Mouse (Mus musculus): Measurements from ENCODE around the gene Serpina6. TPM values are rescaled to one million over a fixed set of nuclear protein-coding genes. Genes with fewer than 3 reads are reported as not detected.
A peak's percentile ranks its signal among the peaks of the same experiment; 100 is the strongest.
"Not testable (repeated sequence)": the region's sequence is repeated elsewhere in the genome, so short reads cannot be mapped to it uniquely, and the experiment has no call there.

Gene Serpina6
- total RNA-seq, 2 experiments from 2014 or later = not detected

DNA sequence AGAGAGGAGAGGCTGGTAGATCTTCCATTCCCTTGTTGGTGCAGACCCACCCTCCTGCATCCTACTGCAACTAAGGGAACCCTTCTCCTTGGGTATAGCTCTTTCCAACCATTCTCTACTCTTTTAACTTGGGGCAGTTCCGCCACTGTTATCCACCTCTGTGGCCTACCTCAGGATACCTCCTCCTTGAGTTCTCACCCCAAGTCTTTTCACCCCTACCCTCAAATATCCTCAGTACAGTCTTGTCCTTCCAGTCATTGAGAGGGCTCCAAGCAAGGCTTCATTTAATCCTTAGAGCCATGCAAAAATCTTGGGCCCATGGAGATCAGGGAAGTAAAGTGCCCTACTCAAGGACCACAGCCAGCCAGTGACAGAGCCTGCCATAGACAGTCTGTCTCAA, 19.0 kb upstream of the Serpina6 start, which contains the start of gene Serpina16:
TSS of gene Serpina16 (minus strand) at position 101 of the 400 bp plus-strand sequence.
- no peak for TF ChIP-seq CTCF (conservative IDR thresholded peaks at IDR 0.05)
- H3K27ac ChIP-seq = no peak within 1 kb of the TSS
- no peak for DNase-seq (ENCODE audit: low spot score in 2 of 2)
- H3K4me3 ChIP-seq = no peak within 1 kb of the TSS

DNA sequence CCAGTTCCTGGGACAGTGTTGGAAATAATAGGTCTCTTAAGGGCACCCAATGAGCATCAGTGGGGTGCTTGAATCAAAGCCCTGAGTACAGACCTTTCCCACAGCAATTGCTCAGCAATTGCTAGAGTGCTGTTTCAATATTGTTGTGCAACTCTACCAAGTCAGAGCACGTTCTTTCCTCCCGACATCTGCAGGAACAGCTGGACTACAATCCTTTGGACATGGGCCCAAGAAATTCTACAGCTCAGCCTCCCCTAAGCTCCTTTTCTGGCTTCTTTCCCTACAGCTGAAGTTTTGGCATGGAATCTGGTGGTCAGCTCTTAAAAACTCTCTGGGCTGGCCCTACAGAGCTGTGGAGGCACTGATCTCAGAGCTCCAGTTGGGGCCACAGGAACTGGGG, 16.2 kb upstream of the Serpina6 start:
- no peak for DNase-seq (ENCODE audit: low spot score in 2 of 2)
- Histone ChIP-seq H3K27ac (no peak overlapping the region), H3K4me3 (no peak overlapping the region)
- no peak for TF ChIP-seq CTCF (conservative IDR thresholded peaks at IDR 0.05)

DNA sequence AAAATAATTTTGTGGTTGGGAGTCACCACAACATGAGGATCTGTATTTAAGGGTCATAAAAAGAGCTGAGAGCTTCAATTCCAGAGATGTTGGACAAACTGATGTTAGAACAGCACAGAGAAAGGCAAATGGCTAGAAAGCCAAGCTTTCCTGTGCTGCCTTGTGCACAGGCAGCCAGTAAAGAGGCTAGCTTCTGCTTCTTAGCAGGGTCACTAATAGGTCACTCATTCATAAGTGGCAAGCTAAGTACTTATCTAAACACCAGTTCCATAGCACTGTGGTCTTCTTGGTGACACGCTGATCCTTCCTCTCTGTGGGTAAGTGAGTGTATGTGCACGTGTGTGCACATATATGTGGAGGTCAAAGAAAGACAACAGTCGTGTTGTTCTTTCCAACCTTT, 14.5 kb upstream of the Serpina6 start:
- H3K4me3 ChIP-seq = no peak overlapping the region
- H3K27ac ChIP-seq = no peak overlapping the region
- no peak for TF ChIP-seq CTCF (conservative IDR thresholded peaks at IDR 0.05)
- no peak for DNase-seq (ENCODE audit: low spot score in 2 of 2)

DNA sequence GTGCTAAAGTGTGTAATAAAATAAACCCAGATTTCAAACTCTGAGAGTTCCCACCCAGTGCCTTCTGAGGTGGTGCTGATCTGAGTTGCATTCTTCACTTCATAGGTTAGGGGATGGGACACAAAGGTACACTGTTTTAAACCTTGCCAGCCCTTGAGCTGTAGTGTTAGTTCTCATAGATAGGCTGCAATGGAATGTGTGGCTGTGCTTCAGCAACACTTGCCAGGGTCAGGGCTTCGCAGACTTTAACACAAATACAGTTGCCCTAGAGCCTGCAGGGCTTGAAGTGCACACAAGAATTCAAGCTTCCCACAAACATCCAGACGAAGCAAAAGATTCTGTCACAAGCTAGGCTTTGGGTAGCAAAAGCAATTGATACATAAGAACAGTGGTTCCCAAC, 14.0 kb upstream of the Serpina6 start:
- no peak for TF ChIP-seq CTCF (conservative IDR thresholded peaks at IDR 0.05)
- DNase-seq (ENCODE audit: low spot score in 2 of 2) = no peak
- Histone ChIP-seq H3K27ac (no peak overlapping the region), H3K4me3 (no peak overlapping the region)

DNA sequence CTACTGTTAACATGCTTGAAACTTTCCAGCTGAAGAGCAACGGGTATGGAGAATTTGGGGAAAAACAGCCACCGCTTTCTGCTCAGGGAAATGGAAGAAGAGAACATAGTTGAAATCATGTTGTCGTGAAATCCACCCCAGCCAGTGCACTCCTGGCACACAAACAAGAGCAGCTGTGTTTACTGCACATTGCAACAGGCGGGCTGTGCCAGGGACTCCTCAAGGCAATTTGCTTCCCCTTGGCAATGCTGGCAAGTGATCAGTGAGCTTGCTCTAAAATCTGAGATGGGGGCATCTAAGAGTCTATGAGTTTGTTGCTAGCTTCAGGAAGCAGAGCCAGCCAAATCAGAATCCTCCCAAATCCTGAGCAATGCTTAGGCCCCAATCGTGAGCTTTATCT, 13.3 kb upstream of the Serpina6 start:
- no peak overlapping the region for H3K27ac ChIP-seq
- H3K4me3 ChIP-seq = no peak overlapping the region
- no peak for TF ChIP-seq CTCF (conservative IDR thresholded peaks at IDR 0.05)
- DNase-seq (ENCODE audit: low spot score in 2 of 2) = peak; percentile 58 to 80

DNA sequence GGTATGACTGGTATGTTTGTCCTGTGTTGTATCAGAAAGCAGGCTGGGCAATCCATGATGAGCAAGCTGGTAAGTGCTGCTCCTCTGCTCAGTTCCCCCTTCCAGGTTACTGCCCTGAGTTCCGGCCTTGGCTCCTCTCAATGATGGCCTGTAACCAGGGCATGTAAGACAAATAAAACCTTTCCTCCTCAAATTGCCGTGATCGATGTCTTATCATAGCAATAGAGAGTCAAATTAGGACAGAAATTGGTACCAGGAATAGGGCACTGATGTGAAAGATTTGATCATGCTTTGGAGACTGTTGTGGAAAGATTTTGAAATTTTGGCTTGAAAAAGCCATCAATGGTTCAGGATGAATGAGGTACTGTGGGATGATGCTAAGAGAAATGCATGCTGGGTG, 8.3 kb upstream of the Serpina6 start:
- Histone ChIP-seq H3K4me3 (no peak overlapping the region), H3K27ac (no peak overlapping the region)
- DNase-seq (ENCODE audit: low spot score in 2 of 2) = no peak
- TF ChIP-seq CTCF (conservative IDR thresholded peaks at IDR 0.05) = no peak

DNA sequence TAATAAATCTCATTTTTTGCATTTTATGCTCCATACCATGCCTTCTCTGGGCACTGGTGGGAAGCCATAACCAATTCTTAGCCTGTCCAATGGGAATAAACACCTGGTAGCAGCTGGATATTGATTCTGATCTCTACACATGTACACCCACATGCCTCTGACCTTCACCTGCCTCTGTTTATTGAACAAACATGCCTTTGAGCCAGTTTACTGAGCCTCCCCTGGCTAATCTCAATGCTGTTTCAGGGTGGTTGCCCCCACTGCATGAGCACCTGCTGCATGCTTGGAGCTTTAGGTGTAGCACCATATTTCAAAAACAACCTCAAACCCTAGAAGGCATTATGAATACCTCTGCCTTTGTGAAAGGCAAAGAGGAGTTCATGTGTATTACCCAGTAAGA, 5.0 kb upstream of the Serpina6 start:
- H3K27ac ChIP-seq; DNase-seq (ENCODE audit: low spot score in 2 of 2); H3K4me3 ChIP-seq: not testable (repeated sequence)

DNA sequence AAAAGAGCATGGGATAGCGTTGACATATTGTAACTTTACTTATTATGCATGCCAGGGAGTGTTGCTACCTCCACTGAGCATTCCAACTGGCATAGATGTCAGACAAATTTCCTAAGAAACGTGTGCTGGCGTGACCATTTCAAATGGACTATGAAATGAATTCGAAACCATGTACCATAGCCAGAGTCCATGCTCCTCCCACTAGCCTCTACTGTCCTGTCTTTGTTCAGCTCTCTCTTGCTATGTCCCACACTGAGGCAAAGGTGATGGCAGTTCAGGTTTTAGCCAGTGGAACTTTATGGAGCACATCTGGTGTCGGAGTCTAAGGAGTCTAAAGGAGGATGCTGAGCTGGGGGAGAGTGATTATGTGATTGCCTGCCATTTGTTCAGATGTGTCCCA, 3.1 kb upstream of the Serpina6 start:
- Histone ChIP-seq H3K27ac (no peak overlapping the region), H3K4me3 (no peak overlapping the region)
- no peak for TF ChIP-seq CTCF (conservative IDR thresholded peaks at IDR 0.05)
- DNase-seq (ENCODE audit: low spot score in 2 of 2) = no peak

DNA sequence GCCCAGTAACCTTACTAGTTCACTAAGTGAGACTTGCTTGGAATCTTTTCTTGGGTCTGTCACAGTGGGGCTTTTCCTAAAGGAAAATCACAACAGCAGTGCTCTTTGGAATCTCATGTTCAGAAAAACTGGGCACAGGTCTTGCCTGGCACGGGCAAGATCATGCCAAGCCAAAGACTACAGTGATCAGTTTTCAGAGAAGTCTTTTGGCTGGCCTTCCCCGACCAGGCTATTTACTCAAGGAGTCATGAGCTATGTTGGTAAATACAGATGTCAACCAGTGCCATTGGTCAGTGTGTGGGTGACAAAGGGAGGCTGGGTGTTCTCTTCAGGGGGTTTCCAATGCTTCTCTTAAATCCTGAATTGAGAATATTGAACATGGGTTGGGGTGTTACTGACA, 2.2 kb upstream of the Serpina6 start:
- no peak for TF ChIP-seq CTCF (conservative IDR thresholded peaks at IDR 0.05)
- no peak overlapping the region for H3K27ac ChIP-seq
- no peak for DNase-seq (ENCODE audit: low spot score in 2 of 2)
- no peak overlapping the region for H3K4me3 ChIP-seq

DNA sequence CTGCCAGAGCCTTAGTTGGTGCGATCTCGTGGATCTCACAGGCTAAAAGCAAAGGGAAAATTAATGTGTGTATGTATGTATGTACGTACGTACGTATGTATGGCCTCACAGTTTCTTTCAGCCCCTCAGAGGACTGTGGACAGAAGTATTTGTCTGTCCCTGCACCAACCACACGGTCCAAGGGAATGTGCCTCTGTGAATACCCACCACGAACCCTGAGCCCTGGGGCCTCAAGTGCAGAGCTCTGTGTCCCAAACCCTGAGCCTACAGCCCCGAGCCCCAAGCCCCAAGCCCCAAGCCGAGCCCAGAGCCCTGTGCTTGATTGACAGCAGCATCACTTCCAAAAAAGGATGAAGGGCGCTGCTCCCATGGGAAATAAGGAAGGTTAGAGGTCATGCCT, 979 bp upstream of the Serpina6 start:
- DNase-seq (ENCODE audit: low spot score in 2 of 2) = no peak
- no peak for TF ChIP-seq CTCF (conservative IDR thresholded peaks at IDR 0.05)
- H3K27ac ChIP-seq = no peak overlapping the region
- H3K4me3 ChIP-seq = no peak overlapping the region

DNA sequence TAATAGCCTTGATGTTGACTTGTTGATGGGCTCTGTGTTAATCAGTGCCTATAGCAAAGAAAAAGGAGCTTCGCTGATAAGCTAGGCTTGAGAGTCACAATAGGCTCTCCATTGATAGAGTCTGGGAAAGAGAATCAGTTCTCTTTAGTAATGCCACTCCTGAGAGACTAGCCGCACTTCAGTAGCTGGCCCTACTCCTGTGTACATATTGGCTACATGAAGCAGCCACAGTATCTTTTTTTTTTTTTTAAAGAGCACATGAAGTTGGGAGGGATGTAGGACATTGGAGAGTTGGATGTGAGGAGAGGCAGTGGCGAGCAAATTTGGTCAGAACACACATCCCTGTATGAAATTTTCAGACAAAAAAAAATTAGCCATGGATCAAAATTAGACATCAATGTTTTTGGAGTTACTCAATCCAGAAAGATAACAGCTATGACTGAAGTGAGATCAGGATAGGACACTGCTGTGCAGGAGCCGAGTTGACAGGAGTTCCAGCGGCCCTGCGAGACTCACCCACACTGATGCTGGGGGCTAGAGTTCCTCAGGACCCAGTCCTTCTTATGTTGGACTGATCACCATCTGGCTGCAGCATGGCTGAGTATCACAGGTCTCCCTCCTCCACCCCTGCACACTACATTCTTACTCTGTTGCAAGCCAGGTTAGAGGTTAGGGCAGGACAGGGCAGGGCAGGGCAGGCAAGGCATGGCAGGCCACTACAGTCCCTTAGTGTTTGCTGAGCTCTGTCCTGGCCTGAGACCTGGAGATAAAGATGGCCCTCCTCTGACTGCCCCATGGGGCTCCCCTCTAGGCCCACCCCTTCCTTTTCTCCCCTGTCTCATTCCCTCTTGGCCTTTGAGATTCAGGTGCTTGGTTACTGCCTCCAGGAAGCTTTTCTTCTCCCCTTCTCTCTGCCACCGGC, 1.6 kb downstream of the Serpina6 start:
- no peak for DNase-seq (ENCODE audit: low spot score in 2 of 2)
- no peak for TF ChIP-seq CTCF (conservative IDR thresholded peaks at IDR 0.05)
- Histone ChIP-seq H3K4me3 (no peak overlapping the region), H3K27ac (no peak overlapping the region)

DNA sequence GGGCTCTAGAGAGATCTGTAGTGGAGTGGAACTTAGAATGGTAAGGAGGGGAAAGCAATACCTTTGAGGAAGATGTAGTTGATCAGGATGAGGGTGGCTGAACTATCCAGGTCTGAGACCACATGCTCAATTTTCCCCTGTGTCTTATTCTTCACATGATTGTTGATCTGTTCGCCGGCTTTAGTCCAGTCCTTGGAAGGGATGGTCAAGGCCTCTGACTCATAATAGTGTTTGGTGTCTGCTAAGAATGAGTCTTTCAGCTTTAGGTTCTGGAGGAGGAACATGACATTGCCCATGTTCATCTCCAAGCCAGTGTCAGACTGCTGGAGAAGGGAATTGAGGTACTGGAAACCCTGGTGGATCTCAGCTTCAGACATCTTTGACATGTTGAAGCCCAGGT, 3.2 kb downstream of the Serpina6 start:
- Histone ChIP-seq H3K4me3 (no peak overlapping the region), H3K27ac (no peak overlapping the region)
- no peak for TF ChIP-seq CTCF (conservative IDR thresholded peaks at IDR 0.05)
- DNase-seq (ENCODE audit: low spot score in 2 of 2) = no peak

DNA sequence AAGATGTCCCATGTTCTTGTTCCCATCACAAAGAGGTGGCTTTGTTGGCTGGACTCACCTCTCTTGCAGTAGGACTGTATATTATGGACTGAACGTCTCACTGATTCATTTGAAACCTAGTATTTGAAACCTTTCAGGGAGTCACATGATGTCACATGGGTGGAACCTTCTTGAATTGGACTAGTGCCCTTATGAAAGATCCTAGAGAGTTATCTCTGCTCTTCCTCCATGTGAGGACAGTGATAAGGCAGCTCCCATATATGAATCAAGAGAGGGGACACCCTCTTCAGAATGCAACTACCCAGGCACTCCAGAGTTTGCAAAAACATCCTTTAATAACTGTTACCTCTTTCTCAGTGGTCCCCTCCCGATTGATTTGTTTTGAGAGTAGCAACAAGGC, 10.7 kb downstream of the Serpina6 start:
- Histone ChIP-seq H3K27ac (no peak overlapping the region), H3K4me3 (no peak overlapping the region)
- DNase-seq (ENCODE audit: low spot score in 2 of 2) = no peak
- no peak for TF ChIP-seq CTCF (conservative IDR thresholded peaks at IDR 0.05)

DNA sequence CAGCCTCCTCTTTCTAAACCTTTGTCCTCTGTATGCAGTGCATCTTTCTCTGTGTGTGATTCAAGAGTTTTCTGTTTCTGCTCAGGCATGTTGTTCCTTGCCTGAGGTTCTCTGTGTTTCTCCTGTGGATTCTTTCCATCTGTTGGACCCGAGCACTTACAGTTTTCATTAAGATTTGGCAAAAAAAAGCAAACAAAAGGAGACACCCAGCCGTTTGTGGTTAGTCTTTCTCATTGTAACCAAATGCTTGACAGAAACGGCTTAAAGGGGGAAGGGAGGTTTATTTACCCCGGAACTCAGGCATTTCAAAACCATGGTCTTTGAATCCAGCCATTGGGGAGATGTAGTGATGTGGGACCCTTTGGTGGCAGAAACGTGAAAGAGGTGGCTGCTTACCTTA, 12.4 kb downstream of the Serpina6 start:
- TF ChIP-seq CTCF (conservative IDR thresholded peaks at IDR 0.05) = no peak
- Histone ChIP-seq H3K27ac (no peak overlapping the region), H3K4me3 (no peak overlapping the region)
- no peak for DNase-seq (ENCODE audit: low spot score in 2 of 2)
